ENCODE assay signal across 8 mouse cellular contexts in the genomic region with DNA sequence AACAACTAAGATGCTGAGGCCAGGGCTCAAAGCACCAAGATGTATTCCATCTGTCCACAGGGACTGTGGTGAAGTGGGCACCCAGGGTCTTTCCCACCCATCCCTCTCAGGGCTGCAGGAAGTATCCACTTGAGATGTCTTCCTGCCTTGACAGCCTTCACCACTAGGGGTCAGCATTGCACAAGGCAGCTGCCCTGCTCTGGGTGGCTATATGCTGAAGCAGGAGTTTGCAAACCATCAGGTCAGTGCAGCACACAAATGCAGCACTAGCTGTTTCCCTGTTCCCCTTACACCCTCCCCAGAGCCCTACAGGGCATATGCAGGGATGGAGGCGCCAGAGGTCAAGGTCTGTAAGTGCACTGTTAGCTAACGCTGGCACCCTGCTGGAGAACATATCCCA.
DNase-seq lines count a peak whose midpoint lies in the region; ATAC-seq lines count a peak whose summit lies in the region.

No protein-coding gene starts in this region.

- H3K27ac ChIP-seq in hindbrain, embryonic 14.5 days: no peak overlapping the region; the same call in 1 of the 2 replicates

- peak; percentile 75 for ATAC-seq in hindbrain, embryonic 14.5 days (ENCODE audit: low FRiP score)

- H3K4me2 ChIP-seq in hindbrain, embryonic 14.5 days (replicated peaks): no peak overlapping the region

- WGBS in hindbrain, embryonic 14.5 days: 15% methylated on average over 2 of the region's 2 CpGs

- 0 out of 2 replicates have a peak, but pooled peaks cover 2% of the 10 kb centered on the region for H3K4me1 ChIP-seq in hindbrain, embryonic 14.5 days (replicated peaks; ENCODE audit: control insufficient read depth, insufficient read depth, low read length)

- peaks cover 3% of the 10 kb centered on the region for H3K36me3 ChIP-seq in hindbrain, embryonic 14.5 days (replicated peaks; ENCODE audit: control insufficient read depth, insufficient read depth)

- DNase-seq in T-cell, adult 2 months (ENCODE audit: low spot score): peak; percentile 28
- DNase-seq in cerebellum, postnatal 25 days: peak; percentile 91 to 96
- DNase-seq in frontal cortex, postnatal 25 days (ENCODE audit: low spot score in 2 of 2): peak; percentile 89
- peak; percentile 96 for DNase-seq in hindbrain, embryonic 14.5 days (ENCODE audit: low spot score)
- DNase-seq in layer of hippocampus, postnatal 25 days (ENCODE audit: extremely low spot score in 1 of 2, low spot score in 1 of 2): peak; percentile 87 to 97
- DNase-seq in lung, postnatal 14 days: peak; percentile 93
- DNase-seq in retina, embryonic 14.5 days (ENCODE audit: low spot score): peak; percentile 94
- peak; percentile 80 for DNase-seq in thymus, postnatal 25 days

- H3K9ac ChIP-seq in hindbrain, embryonic 14.5 days: no peak overlapping the region

- no peak overlapping the region for H3K4me3 ChIP-seq in hindbrain, embryonic 14.5 days (replicated peaks; ENCODE audit: low read length)

- no peaks in the 10 kb centered on the region for H3K9me3 ChIP-seq in hindbrain, embryonic 14.5 days (ENCODE audit: control insufficient read depth, low read length)

- no peaks in the 10 kb centered on the region for H3K27me3 ChIP-seq in hindbrain, embryonic 14.5 days (ENCODE audit: control insufficient read depth, insufficient read depth, low read length)

Comparison
In these comparisons a context has a peak if more than half of its experiments do, and no peak if none do; other contexts are left out.
1. DNase-seq: peak in every context shown above with its lines; median percentile 96 in hindbrain, embryonic 14.5 days; 94 in retina, embryonic 14.5 days; 94 in cerebellum, postnatal 25 days; 93 in lung, postnatal 14 days; 92 in layer of hippocampus, postnatal 25 days; 89 in frontal cortex, postnatal 25 days; 80 in thymus, postnatal 25 days; 28 in T-cell, adult 2 months.